Mouse (Mus musculus) midbrain, embryonic 13.5 days (tissue): ENCODE data around the gene Hic2. TPM values are rescaled to one million over a fixed set of nuclear protein-coding genes. Genes with fewer than 3 reads are reported as not detected.

ENCODE experiments used
- ATAC-seq: fragments of 200-750 bp; cut with Nextera tagmentation; 2 replicates; pipeline ENCODE4 v1.8.0; 2017; ENCODE audit warnings: mild to moderate bottlenecking, moderate TSS enrichment, moderate library complexity
- H3K27ac ChIP-seq: fragments of 300-500 bp; sonication (generic); 2 replicates; pipeline ENCODE4 v1.5.1; 2015; ENCODE audit warnings: inconsistent platforms, mild to moderate bottlenecking, moderate library complexity
- H3K27me3 ChIP-seq: fragments of 300-500 bp; sonication (generic); 2 replicates; pipeline ENCODE4 v1.6.1; 2015; ENCODE audit warnings: mild to moderate bottlenecking, inconsistent platforms
- H3K36me3 ChIP-seq: fragments of 300-500 bp; sonication (generic); 2 replicates; pipeline ENCODE4 v1.6.1; 2015; ENCODE audit warnings: mild to moderate bottlenecking, inconsistent platforms
- H3K4me1 ChIP-seq: fragments of 300-500 bp; sonication (generic); replicated peaks from 2 replicates; pipeline ENCODE4 v1.6.1; 2015; ENCODE audit warnings: inconsistent platforms
- H3K4me2 ChIP-seq: fragments of 300-500 bp; sonication (generic); replicated peaks from 2 replicates; pipeline ENCODE4 v1.6.1; 2015; ENCODE audit warnings: moderate library complexity, mild to moderate bottlenecking, inconsistent platforms
- H3K4me3 ChIP-seq: fragments of 300-500 bp; sonication (generic); replicated peaks from 2 replicates; pipeline ENCODE4 v1.5.1; 2015; ENCODE audit warnings: mild to moderate bottlenecking, inconsistent platforms
- H3K9ac ChIP-seq: fragments of 300-500 bp; sonication (generic); replicated peaks from 2 replicates; pipeline ENCODE4 v1.6.1; 2015; ENCODE audit warnings: mild to moderate bottlenecking, inconsistent platforms
- H3K9me3 ChIP-seq: fragments of 300-500 bp; sonication (generic); 2 replicates; pipeline ENCODE4 v1.6.1; 2016; ENCODE audit warnings: mild to moderate bottlenecking, inconsistent platforms
- WGBS: fragments of 180-500 bp; shearing (Covaris S2); methylation state at CpG from one replicate; pipeline ENCODE4 v1.1.7; 2015; 5-methylcytosine and 5-hydroxymethylcytosine counted together
- polyA plus RNA-seq: library from polyadenylated mRNA; unstranded; fragments of >200 nt; fragmentation: Nextera tagmentation; extraction: Ambion mirVana; gene quantifications from 2 replicates; pipeline ENCODE4 v1.2.1, GENCODE M21; 2015

Gene Hic2
- polyA plus RNA-seq, 1 experiment from 2014 or later, result 13.2 TPM

DNA sequence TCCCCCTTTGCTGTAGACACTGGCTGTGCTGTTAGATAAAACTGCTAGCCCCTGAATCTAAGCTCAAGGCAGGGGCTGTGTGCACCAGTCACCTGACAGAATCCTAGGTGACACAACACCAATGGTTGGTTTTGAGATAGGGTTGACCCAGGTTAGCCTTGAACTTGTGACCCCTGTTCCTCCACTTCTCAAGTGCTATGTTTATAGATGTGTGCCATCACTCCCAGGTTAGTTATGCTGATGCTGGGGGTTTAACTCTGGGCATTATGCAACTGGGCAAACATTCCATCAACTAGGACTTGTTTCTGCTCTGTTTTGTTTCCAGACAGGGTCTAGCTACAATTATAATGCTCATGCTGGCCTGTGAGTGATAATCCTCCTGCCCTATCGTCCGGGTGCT lies 53.7 kb downstream of the Hic2 start:
- no peak overlapping the region for H3K4me3 ChIP-seq
- 90% methylated on average over 2 of the region's 2 CpGs for WGBS
- no peak overlapping the region for H3K27ac ChIP-seq
- H3K36me3 ChIP-seq, result peaks cover 84% of the 10 kb centered on the region
- no peak overlapping the region for H3K4me2 ChIP-seq
- no peak for ATAC-seq
- no peaks in the 10 kb centered on the region for H3K27me3 ChIP-seq
- no peaks in the 10 kb centered on the region for H3K9me3 ChIP-seq
- no peak overlapping the region for H3K9ac ChIP-seq
- no peaks in the 10 kb centered on the region for H3K4me1 ChIP-seq

- Histone ChIP-seq H3K4me3 (no peak overlapping the region), H3K9me3 (no peaks in the 10 kb centered on the region), H3K27ac (no peak overlapping the region), H3K36me3 (peaks cover 78% of the 10 kb centered on the region), H3K9ac (no peak overlapping the region), H3K4me2 (no peak overlapping the region), H3K4me1 (no peaks in the 10 kb centered on the region), H3K27me3 (no peaks in the 10 kb centered on the region)
- ATAC-seq, result no peak
- 97% methylated on average over 2 of the region's 2 CpGs for WGBS
Observed at GRCm38 (mm10) chr16:17291016-17291415, 57.6 kb downstream of the Hic2 start.

DNA sequence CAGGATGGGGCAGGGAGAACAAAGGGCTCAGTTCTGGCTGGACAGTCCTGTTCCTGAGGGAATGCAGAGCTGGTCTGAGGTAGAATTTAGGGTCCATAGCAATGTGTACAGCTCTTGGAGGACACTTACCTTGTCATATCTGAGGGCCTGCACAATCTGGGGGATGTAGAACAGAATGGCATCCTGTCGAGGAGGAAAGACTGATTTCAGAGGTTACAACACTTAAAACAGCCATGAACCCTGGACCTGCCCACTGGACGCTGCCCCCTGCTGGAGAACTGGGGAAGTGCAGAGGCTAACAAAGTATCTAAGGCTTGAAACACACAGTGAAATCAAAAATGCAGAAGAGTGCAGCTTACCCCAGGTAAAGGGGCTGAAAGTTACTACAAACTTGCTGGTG lies 59.4 kb downstream of the Hic2 start:
- WGBS, result 6% methylated on average over 2 of the region's 2 CpGs
- H3K4me3 ChIP-seq, result no peak overlapping the region
- H3K27ac ChIP-seq, result no peak overlapping the region
- ATAC-seq, result peak; percentile 58
- no peaks in the 10 kb centered on the region for H3K27me3 ChIP-seq
- peaks cover 79% of the 10 kb centered on the region for H3K36me3 ChIP-seq
- no peak overlapping the region for H3K9ac ChIP-seq
- no peaks in the 10 kb centered on the region for H3K4me1 ChIP-seq
- H3K9me3 ChIP-seq, result no peaks in the 10 kb centered on the region
- H3K4me2 ChIP-seq, result no peak overlapping the region

GRCm38 (mm10) chr16:17300818-17301217 lies 67.4 kb downstream of the Hic2 start:
- Histone ChIP-seq H3K4me3 (no peak overlapping the region), H3K4me2 (no peak overlapping the region), H3K9me3 (no peaks in the 10 kb centered on the region), H3K9ac (no peak overlapping the region), H3K27ac (no peak overlapping the region), H3K4me1 (no peaks in the 10 kb centered on the region), H3K36me3 (peaks cover 97% of the 10 kb centered on the region), H3K27me3 (no peaks in the 10 kb centered on the region)
- ATAC-seq, result no peak
- 91% methylated on average over 3 of the region's 3 CpGs for WGBS

- no peaks in the 10 kb centered on the region for H3K4me1 ChIP-seq
- no peak for ATAC-seq
- 84% methylated on average over 5 of the region's 5 CpGs for WGBS
- H3K36me3 ChIP-seq, result peaks cover 93% of the 10 kb centered on the region
- H3K27me3 ChIP-seq, result no peaks in the 10 kb centered on the region
- no peaks in the 10 kb centered on the region for H3K9me3 ChIP-seq
- no peak overlapping the region for H3K9ac ChIP-seq
- no peak overlapping the region for H3K27ac ChIP-seq
- no peak overlapping the region for H3K4me3 ChIP-seq
- H3K4me2 ChIP-seq, result no peak overlapping the region
Observed at GRCm38 (mm10) chr16:17303521-17304245, 70.3 kb downstream of the Hic2 start.

GRCm38 (mm10) chr16:17307461-17307860 lies 74.1 kb downstream of the Hic2 start:
- Histone ChIP-seq H3K36me3 (peaks cover 93% of the 10 kb centered on the region), H3K4me2 (no peak overlapping the region), H3K4me1 (no peaks in the 10 kb centered on the region), H3K9ac (no peak overlapping the region), H3K27ac (no peak overlapping the region), H3K27me3 (no peaks in the 10 kb centered on the region), H3K4me3 (no peak overlapping the region), H3K9me3 (no peaks in the 10 kb centered on the region)
- no peak for ATAC-seq
- 93% methylated on average over 5 of the region's 5 CpGs for WGBS

DNA sequence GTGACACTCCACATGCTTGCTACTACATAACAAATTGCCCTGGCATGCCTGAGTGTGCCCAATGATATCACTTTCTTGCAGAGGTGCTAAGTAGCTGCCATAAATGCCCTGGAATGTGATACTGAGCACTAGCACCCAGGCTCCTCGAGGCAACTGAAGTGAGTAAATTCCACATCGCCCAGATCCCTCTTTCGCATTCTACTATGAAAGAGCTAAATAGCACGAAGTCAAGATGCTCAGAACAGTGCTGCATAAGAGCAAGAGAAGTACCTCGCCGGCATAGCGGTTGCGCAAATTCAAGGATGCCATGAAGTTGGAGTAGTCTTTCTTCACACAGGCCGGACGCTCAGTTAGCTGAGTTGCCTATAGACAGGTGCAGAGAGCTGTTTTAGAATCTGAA lies 75.7 kb downstream of the Hic2 start:
- peaks cover 93% of the 10 kb centered on the region for H3K36me3 ChIP-seq
- WGBS, result 94% methylated on average over 10 of the region's 10 CpGs

GRCm38 (mm10) chr16:17312531-17312930 lies 79.2 kb downstream of the Hic2 start:
- Histone ChIP-seq H3K4me1 (no peaks in the 10 kb centered on the region), H3K9me3 (no peaks in the 10 kb centered on the region), H3K27me3 (no peaks in the 10 kb centered on the region), H3K9ac (no peak overlapping the region), H3K36me3 (peaks cover 94% of the 10 kb centered on the region), H3K4me2 (no peak overlapping the region), H3K4me3 (no peak overlapping the region), H3K27ac (no peak overlapping the region)
- no peak for ATAC-seq
- WGBS, result 98% methylated on average over 5 of the region's 5 CpGs

More for the DNA sequence above, 75.7 kb downstream of the Hic2 start:
- no peak for ATAC-seq
- Histone ChIP-seq H3K27ac (no peak overlapping the region), H3K9me3 (no peaks in the 10 kb centered on the region), H3K4me2 (no peak overlapping the region), H3K9ac (no peak overlapping the region), H3K4me3 (no peak overlapping the region), H3K4me1 (no peaks in the 10 kb centered on the region), H3K27me3 (no peaks in the 10 kb centered on the region)

Other genes starting within 250 kb of the Hic2 start
- 155 TPM in 2 replicates for gene Ypel1, start 163.9 kb upstream of the Hic2 start, polyA plus RNA-seq
- 168 and 171 TPM in 2 replicates for gene Ppil2, start 122.3 kb upstream of the Hic2 start, polyA plus RNA-seq
- 34.1 and 35.5 TPM in 2 replicates for gene 2610318N02Rik, start 108.4 kb upstream of the Hic2 start, polyA plus RNA-seq
- gene Sdf2l1, start 101.2 kb upstream of the Hic2 start, polyA plus RNA-seq, result 37.0 and 42.9 TPM in 2 replicates
- 21.5 and 22.0 TPM in 2 replicates for gene Ydjc, start 89.0 kb upstream of the Hic2 start, polyA plus RNA-seq
- gene Ccdc116, start 86.3 kb upstream of the Hic2 start, polyA plus RNA-seq, result 1.1 and 1.4 TPM in 2 replicates
- gene Ube2l3, start 30.9 kb upstream of the Hic2 start, polyA plus RNA-seq, result 330 and 342 TPM in 2 replicates
- gene Rimbp3, start 25.0 kb upstream of the Hic2 start, polyA plus RNA-seq, result 2.1 and 2.5 TPM in 2 replicates
- gene Tmem191c, start 42.5 kb downstream of the Hic2 start, polyA plus RNA-seq, result 24.1 and 28.1 TPM in 2 replicates
- gene Serpind1, start 97.8 kb downstream of the Hic2 start, polyA plus RNA-seq, result 1.1 and 2.2 TPM in 2 replicates
- gene Snap29, start 172.4 kb downstream of the Hic2 start, polyA plus RNA-seq, result 21.2 and 23.3 TPM in 2 replicates
- 62.7 and 67.5 TPM in 2 replicates for gene Pi4ka, start 172.7 kb downstream of the Hic2 start, polyA plus RNA-seq
- gene Crkl, start 218.4 kb downstream of the Hic2 start, polyA plus RNA-seq, result 88.7 and 91.2 TPM in 2 replicates